Mouse (Mus musculus) thymus, postnatal 14 days (tissue): ENCODE measurements around the gene Atp6v0e.

Experiments used
- DNase-seq: peaks from one replicate; pipeline ENCODE4 v3.0.0; 2021

Atp6v0e gene

GRCm38 (mm10) chr17:26640286-26640740 is 22.7 kb upstream of the Atp6v0e start:
- DNase-seq: no peak

GRCm38 (mm10) chr17:26643456-26643855 is 19.6 kb upstream of the Atp6v0e start:
- DNase-seq: no peak

- no peak for DNase-seq
Measured at GRCm38 (mm10) chr17:26643993-26644392, 19.0 kb upstream of the Atp6v0e start.

GRCm38 (mm10) chr17:26644509-26645410 is 18.3 kb upstream of the Atp6v0e start:
- no peak for DNase-seq

GRCm38 (mm10) chr17:26645411-26645854 is 17.6 kb upstream of the Atp6v0e start:
- DNase-seq: no peak

GRCm38 (mm10) chr17:26647283-26647682 is 15.7 kb upstream of the Atp6v0e start:
- DNase-seq: no peak

- no peak for DNase-seq
Measured at GRCm38 (mm10) chr17:26649565-26649964, 13.5 kb upstream of the Atp6v0e start.

GRCm38 (mm10) chr17:26650451-26651363 is 12.3 kb upstream of the Atp6v0e start:
- no peak for DNase-seq

- no peak for DNase-seq
Measured at GRCm38 (mm10) chr17:26658854-26659572, 4.0 kb upstream of the Atp6v0e start.

GRCm38 (mm10) chr17:26659573-26659915 is 3.5 kb upstream of the Atp6v0e start:
- DNase-seq: no peak

- peak; percentile 83 for DNase-seq
Measured at GRCm38 (mm10) chr17:26660192-26660912, 2.7 kb upstream of the Atp6v0e start.

GRCm38 (mm10) chr17:26662204-26662603 is 827 bp upstream of the Atp6v0e start:
- DNase-seq: no peak

- no peak for DNase-seq
Measured at GRCm38 (mm10) chr17:26665600-26665999, 2.6 kb downstream of the Atp6v0e start.

- DNase-seq: no peak
Measured at GRCm38 (mm10) chr17:26671268-26671667, 8.2 kb downstream of the Atp6v0e start.

- no peak for DNase-seq
Measured at GRCm38 (mm10) chr17:26675845-26676244, 12.8 kb downstream of the Atp6v0e start.

GRCm38 (mm10) chr17:26676252-26676615 is 13.2 kb downstream of the Atp6v0e start:
- DNase-seq: peak; percentile 93

- no peak for DNase-seq
Measured at GRCm38 (mm10) chr17:26676616-26677376, 13.8 kb downstream of the Atp6v0e start.

GRCm38 (mm10) chr17:26677711-26678637 is 14.9 kb downstream of the Atp6v0e start:
- no peak for DNase-seq

- DNase-seq: no peak
Measured at GRCm38 (mm10) chr17:26681276-26681675, 18.2 kb downstream of the Atp6v0e start.

- DNase-seq: no peak
Measured at GRCm38 (mm10) chr17:26686334-26687000, 23.4 kb downstream of the Atp6v0e start.
